Comparison of ENCODE assay signal across 14 mouse cellular contexts in the genomic region with DNA sequence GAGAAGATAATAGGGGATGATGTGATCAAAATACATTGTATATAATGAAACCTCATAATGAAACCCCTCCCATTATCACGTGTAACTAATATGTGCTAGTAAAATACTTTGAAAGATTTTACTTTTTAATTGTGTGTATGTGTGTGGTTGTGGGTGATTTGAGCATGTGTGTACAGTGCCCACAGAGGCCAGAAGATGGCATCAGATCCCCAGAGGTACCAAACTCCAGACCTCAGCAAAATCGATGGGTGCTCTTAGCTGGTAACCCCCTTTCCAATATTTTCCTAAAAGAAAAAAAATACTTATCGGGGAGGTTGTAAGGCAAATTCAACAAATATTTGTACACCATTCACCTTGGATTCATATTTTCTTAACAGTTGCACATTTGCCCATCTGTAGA. TPM values are rescaled to one million over a fixed set of nuclear protein-coding genes. Genes with fewer than 3 reads are reported as not detected.
DNase-seq lines count a peak whose midpoint lies in the region; ATAC-seq and TF ChIP-seq lines count a peak whose summit lies in the region.
"Had no signal": no experiment of that assay in that cellular context is flagged by ENCODE, and none has a peak within 500 bp of the region (broad histone marks: within the 10 kb centered on the region; RNA-seq: fewer than 3 reads in every experiment).

No protein-coding gene starts in this region.

- TF ChIP-seq POLR2A in cerebellum, adult 2 months (IDR thresholded peaks at IDR 0.05; ENCODE audit: borderline replicate concordance, insufficient read depth, low read length) = no peak
- no peak for TF ChIP-seq POLR2A in cortical plate, adult 2 months (IDR thresholded peaks at IDR 0.05; ENCODE audit: extremely low read depth, insufficient read depth, low read length)

- no peaks in the 10 kb centered on the region for H3K9me3 ChIP-seq in midbrain, embryonic 14.5 days (ENCODE audit: control insufficient read depth, low read length)
- H3K9me3 ChIP-seq in midbrain, embryonic 15.5 days = no peaks in the 10 kb centered on the region
- H3K9me3 ChIP-seq: forebrain, embryonic 12.5 days; neural tube, embryonic 12.5 days had no signal

- ATAC-seq in midbrain, embryonic 14.5 days (ENCODE audit: low FRiP score, low TSS enrichment) = no peak
- ATAC-seq in midbrain, embryonic 15.5 days (replicated peaks) = no peak
- ATAC-seq in erythroid progenitor cell, adult 5-6 weeks (replicated peaks; ENCODE audit: low FRiP score, poor library complexity, severe bottlenecking) = no peak

- no peak for TF ChIP-seq CTCF in cerebellum, adult 2 months (IDR thresholded peaks at IDR 0.05; ENCODE audit: borderline replicate concordance, insufficient read depth, low read depth, low read length)
- TF ChIP-seq CTCF in cortical plate, adult 2 months (IDR thresholded peaks at IDR 0.05; ENCODE audit: extremely low read depth, insufficient read depth, low read length) = peak; percentile 43

- WGBS in cerebellum, adult 2 months = 61% methylated on average over 3 of the region's 3 CpGs
- 75% methylated on average over 3 of the region's 3 CpGs for WGBS in midbrain, embryonic 14.5 days
- WGBS in midbrain, embryonic 15.5 days = 67% methylated on average over 3 of the region's 3 CpGs

- no peak overlapping the region for H3K9ac ChIP-seq in midbrain, embryonic 14.5 days (replicated peaks; ENCODE audit: low read length)
- no peak overlapping the region for H3K9ac ChIP-seq in midbrain, embryonic 15.5 days
- H3K9ac ChIP-seq: forebrain, embryonic 12.5 days; neural tube, embryonic 12.5 days had no signal

- no peak overlapping the region for H3K4me2 ChIP-seq in midbrain, embryonic 14.5 days (ENCODE audit: low read length)
- no peak overlapping the region for H3K4me2 ChIP-seq in midbrain, embryonic 15.5 days
- H3K4me2 ChIP-seq: forebrain, embryonic 12.5 days; neural tube, embryonic 12.5 days had no signal

- no peaks in the 10 kb centered on the region for H3K27me3 ChIP-seq in cerebellum, adult 2 months (ENCODE audit: control insufficient read depth, insufficient read depth, low read length)
- H3K27me3 ChIP-seq in midbrain, embryonic 14.5 days (ENCODE audit: control insufficient read depth, insufficient read depth, low read length) = no peaks in the 10 kb centered on the region
- 0 out of 2 replicates have a peak, but pooled peaks cover 6% of the 10 kb centered on the region for H3K27me3 ChIP-seq in midbrain, embryonic 15.5 days (replicated peaks)
- H3K27me3 ChIP-seq: neural tube, embryonic 12.5 days had no signal

- peak; percentile 1 to 6 for DNase-seq in cerebellum, postnatal 14 days
- DNase-seq in cerebellum, adult 2 months = no peak
- peak; percentile 0 for DNase-seq in kidney, adult 9 months
- no peak for DNase-seq in kidney, adult 18-20 months
- peak; percentile 2 for DNase-seq in midbrain, embryonic 14.5 days
- DNase-seq: adrenal gland, postnatal 25 days; layer of hippocampus, postnatal 36 days; right cerebral cortex, postnatal 25 days; thymus, adult 18-20 months had no signal

- no peak overlapping the region for H3K27ac ChIP-seq in cerebellum, adult 2 months (ENCODE audit: insufficient read depth, low read length)
- H3K27ac ChIP-seq in midbrain, embryonic 14.5 days (replicated peaks; ENCODE audit: low read depth, low read length) = no peak overlapping the region
- no peak overlapping the region for H3K27ac ChIP-seq in midbrain, embryonic 15.5 days
- H3K27ac ChIP-seq in cortical plate, adult 2 months (ENCODE audit: insufficient read depth, low read length) = no peak overlapping the region
- H3K27ac ChIP-seq: forebrain, embryonic 12.5 days; neural tube, embryonic 12.5 days had no signal

- H3K36me3 ChIP-seq in midbrain, embryonic 14.5 days (ENCODE audit: control insufficient read depth, insufficient read depth, low read length) = no peaks in the 10 kb centered on the region
- H3K36me3 ChIP-seq in midbrain, embryonic 15.5 days (replicated peaks) = no peaks in the 10 kb centered on the region
- H3K36me3 ChIP-seq: forebrain, embryonic 12.5 days; neural tube, embryonic 12.5 days had no signal

- H3K4me1 ChIP-seq in cerebellum, adult 2 months (ENCODE audit: control insufficient read depth, insufficient read depth, low read length) = no peaks in the 10 kb centered on the region
- H3K4me1 ChIP-seq in midbrain, embryonic 14.5 days (ENCODE audit: control insufficient read depth, insufficient read depth, low read length) = no peaks in the 10 kb centered on the region
- H3K4me1 ChIP-seq in midbrain, embryonic 15.5 days = no peaks in the 10 kb centered on the region
- no peaks in the 10 kb centered on the region for H3K4me1 ChIP-seq in cortical plate, adult 2 months (ENCODE audit: control insufficient read depth, insufficient read depth, low read length)
- H3K4me1 ChIP-seq: forebrain, embryonic 12.5 days; neural tube, embryonic 12.5 days had no signal

- no peak overlapping the region for H3K4me3 ChIP-seq in cerebellum, adult 2 months (replicated peaks; ENCODE audit: insufficient read depth, low read depth, low read length)
- no peak overlapping the region for H3K4me3 ChIP-seq in midbrain, embryonic 14.5 days (replicated peaks; ENCODE audit: low read depth, low read length)
- no peak overlapping the region for H3K4me3 ChIP-seq in midbrain, embryonic 15.5 days
- no peak overlapping the region for H3K4me3 ChIP-seq in cortical plate, adult 2 months (ENCODE audit: insufficient read depth, low read length)
- H3K4me3 ChIP-seq: forebrain, embryonic 12.5 days; neural tube, embryonic 12.5 days had no signal

RNA-seq across cellular contexts. Expression of gene Pdha1, which starts 40.8 kb away (rescaled TPM):
- 149 and 153 TPM in 2 replicates for polyA plus RNA-seq in cerebellum, adult 2 months (2012; rRNA removed)
- 113 and 133 TPM in 2 replicates for polyA plus RNA-seq in midbrain, embryonic 14.5 days (2014; fragmentation: Nextera tagmentation; extraction: Ambion mirVana)
- polyA plus RNA-seq in midbrain, embryonic 15.5 days (2015; fragmentation: Nextera tagmentation; extraction: Ambion mirVana) = 128 and 135 TPM in 2 replicates
- 150 and 156 TPM in 2 replicates for polyA plus RNA-seq in cortical plate, adult 2 months (2012; rRNA removed)
- 18.9 and 28.5 TPM in 2 replicates for total RNA-seq in erythroid progenitor cell, adult 5-6 weeks (2015; ENCODE audit: low replicate concordance)
- total RNA-seq in erythroid progenitor cell, adult 5-6 weeks (2017; ENCODE audit: low replicate concordance) = 17.3 and 28.5 TPM in 2 replicates

Comparison
In these comparisons a context has a peak if more than half of its experiments do, and no peak if none do; other contexts are left out.
1. DNase-seq: peak in cerebellum, postnatal 14 days (2 of 2), kidney, adult 9 months (single experiment) and midbrain, embryonic 14.5 days (single experiment); none in cerebellum, adult 2 months (0 of 2) and kidney, adult 18-20 months (single experiment).